Mouse (Mus musculus): Measurements from ENCODE around the gene Dab2.

The Dab2 gene

GRCm38 (mm10) chr15:6483561-6483960 lies 184.0 kb downstream of the Dab2 start:
- no peak for DNase-seq

Data from thymus, postnatal 36 days (tissue).